Mouse (Mus musculus): ENCODE data around the gene Abhd12b. TPM values are rescaled to one million over a fixed set of nuclear protein-coding genes. Genes with fewer than 3 reads are reported as not detected.
"Not testable (repeated sequence)": the region's sequence is repeated elsewhere in the genome, so short reads cannot be mapped to it uniquely, and the experiment has no call there.

The Abhd12b gene
- polyA plus RNA-seq, 2 experiments = not detected

- WGBS (ENCODE audit: insufficient replicate concordance) = 64% methylated on average over 4 of the region's 4 CpGs
- ATAC-seq (ENCODE audit: insufficient read depth) = no peak
Observed at GRCm38 (mm10) chr12:70137095-70137494, 16.8 kb upstream of the Abhd12b start.

DNA sequence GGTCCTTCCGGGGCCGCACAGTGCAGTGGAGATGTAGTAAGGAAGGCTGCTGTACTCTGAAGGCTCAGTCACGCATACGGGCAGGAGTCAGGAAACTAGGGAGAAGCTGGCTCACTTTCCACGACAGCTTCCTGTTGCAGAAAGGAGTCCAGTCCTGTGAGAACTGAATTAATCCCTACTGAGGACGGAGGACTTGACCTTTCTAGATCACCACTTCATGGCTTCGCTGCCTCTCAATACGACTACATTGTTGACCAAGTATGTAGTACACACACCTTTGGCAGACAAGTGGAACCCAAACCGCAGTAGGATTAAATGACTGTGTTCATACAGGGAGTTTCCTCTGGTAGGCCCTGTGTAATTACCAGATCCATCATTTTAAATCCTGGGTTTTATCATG lies 16.3 kb upstream of the Abhd12b start:
- 75% methylated on average over 9 of the region's 9 CpGs for WGBS (ENCODE audit: insufficient replicate concordance)
- TF ChIP-seq EP300 (IDR thresholded peaks at IDR 0.05; ENCODE audit: low read depth) (no peak), CTCF (IDR thresholded peaks at IDR 0.05; ENCODE audit: low read depth) (no peak)
- Histone ChIP-seq H3K27ac (no peak overlapping the region), H3K9me3 (ENCODE audit: control insufficient read depth, low read length) (no peaks in the 10 kb centered on the region), H3K27me3 (ENCODE audit: control insufficient read depth, insufficient read depth, low read length) (no peaks in the 10 kb centered on the region), H3K4me2 (ENCODE audit: low read depth) (no peak overlapping the region), H3K9ac (replicated peaks) (no peak overlapping the region), H3K4me1 (replicated peaks; ENCODE audit: control insufficient read depth in 2 of 2, insufficient read depth in 2 of 2, low read length in 1 of 2) (no peaks in the 10 kb centered on the region), H3K4me3 (ENCODE audit: insufficient read depth in 1 of 2, low read depth in 2 of 2, low read length in 2 of 2) (no peak overlapping the region), H3K36me3 (replicated peaks; ENCODE audit: control insufficient read depth, insufficient read depth, low read depth) (no peaks in the 10 kb centered on the region)
- ATAC-seq (ENCODE audit: insufficient read depth) = no peak
- no peak for DNase-seq (ENCODE audit: low read depth in 3 of 3, low spot score in 3 of 3)

More at GRCm38 (mm10) chr12:70137095-70137494, 16.8 kb upstream of the Abhd12b start:
- H3K36me3 ChIP-seq (replicated peaks; ENCODE audit: control insufficient read depth, insufficient read depth, low read depth) = no peaks in the 10 kb centered on the region
- no peak overlapping the region for H3K27ac ChIP-seq
- no peaks in the 10 kb centered on the region for H3K9me3 ChIP-seq (ENCODE audit: control insufficient read depth, low read length)
- no peak overlapping the region for H3K4me3 ChIP-seq (ENCODE audit: insufficient read depth in 1 of 2, low read depth in 2 of 2, low read length in 2 of 2)
- H3K4me2 ChIP-seq (ENCODE audit: low read depth) = no peak overlapping the region
- no peaks in the 10 kb centered on the region for H3K4me1 ChIP-seq (replicated peaks; ENCODE audit: control insufficient read depth in 2 of 2, insufficient read depth in 2 of 2, low read length in 1 of 2)
- H3K27me3 ChIP-seq (ENCODE audit: control insufficient read depth, insufficient read depth, low read length) = no peaks in the 10 kb centered on the region
- TF ChIP-seq CTCF (IDR thresholded peaks at IDR 0.05; ENCODE audit: low read depth) (no peak), EP300 (IDR thresholded peaks at IDR 0.05; ENCODE audit: low read depth) (no peak)
- no peak for DNase-seq (ENCODE audit: low read depth in 3 of 3, low spot score in 3 of 3)
- H3K9ac ChIP-seq (replicated peaks) = no peak overlapping the region

DNA sequence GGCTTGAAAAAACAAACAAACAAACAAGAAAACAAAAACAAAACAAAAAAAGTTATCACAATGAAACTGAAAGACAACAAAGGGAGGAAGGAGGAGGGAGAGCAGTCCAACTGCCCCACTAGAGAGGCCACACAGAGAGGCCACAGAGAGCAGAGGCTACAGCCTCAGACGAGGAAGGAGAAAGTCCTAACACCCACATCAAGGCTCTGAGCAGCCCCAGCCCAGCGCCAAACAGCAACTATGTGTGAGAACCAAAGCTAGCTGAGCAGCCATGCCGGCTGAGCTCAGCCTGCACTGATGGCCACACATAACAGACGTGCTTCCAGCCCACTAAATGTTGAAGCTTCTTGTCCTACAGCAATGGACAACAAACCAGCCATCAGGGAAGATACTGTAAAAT lies 14.1 kb upstream of the Abhd12b start:
- no peak for TF ChIP-seq CTCF (IDR thresholded peaks at IDR 0.05; ENCODE audit: low read depth)
- TF ChIP-seq EP300 (IDR thresholded peaks at IDR 0.05; ENCODE audit: low read depth) = no peak
- Histone ChIP-seq H3K27ac (no peak overlapping the region), H3K9me3 (ENCODE audit: control insufficient read depth, low read length) (no peaks in the 10 kb centered on the region), H3K9ac (replicated peaks) (no peak overlapping the region), H3K36me3 (replicated peaks; ENCODE audit: control insufficient read depth, insufficient read depth, low read depth) (no peaks in the 10 kb centered on the region), H3K4me2 (ENCODE audit: low read depth) (no peak overlapping the region), H3K27me3 (ENCODE audit: control insufficient read depth, insufficient read depth, low read length) (no peaks in the 10 kb centered on the region), H3K4me1 (replicated peaks; ENCODE audit: control insufficient read depth in 2 of 2, insufficient read depth in 2 of 2, low read length in 1 of 2) (no peaks in the 10 kb centered on the region), H3K4me3 (ENCODE audit: insufficient read depth in 1 of 2, low read depth in 2 of 2, low read length in 2 of 2) (no peak overlapping the region)
- DNase-seq (ENCODE audit: low read depth in 3 of 3, low spot score in 3 of 3) = no peak
- ATAC-seq (ENCODE audit: insufficient read depth) = no peak
- 52% methylated on average over 4 of the region's 4 CpGs for WGBS (ENCODE audit: insufficient replicate concordance)

GRCm38 (mm10) chr12:70140542-70140941 lies 13.4 kb upstream of the Abhd12b start:
- Histone ChIP-seq H3K4me3 (ENCODE audit: insufficient read depth in 1 of 2, low read depth in 2 of 2, low read length in 2 of 2) (no peak overlapping the region), H3K36me3 (replicated peaks; ENCODE audit: control insufficient read depth, insufficient read depth, low read depth) (no peaks in the 10 kb centered on the region), H3K27ac (no peak overlapping the region), H3K9me3 (ENCODE audit: control insufficient read depth, low read length) (no peaks in the 10 kb centered on the region), H3K4me2 (ENCODE audit: low read depth) (no peak overlapping the region), H3K4me1 (replicated peaks; ENCODE audit: control insufficient read depth in 2 of 2, insufficient read depth in 2 of 2, low read length in 1 of 2) (no peaks in the 10 kb centered on the region), H3K27me3 (ENCODE audit: control insufficient read depth, insufficient read depth, low read length) (no peaks in the 10 kb centered on the region), H3K9ac (replicated peaks) (no peak overlapping the region)
- DNase-seq (ENCODE audit: low read depth in 3 of 3, low spot score in 3 of 3) = peak in 1 of 3 experiments; percentile 17
- no peak for ATAC-seq (ENCODE audit: insufficient read depth)
- WGBS (ENCODE audit: insufficient replicate concordance) = 76% methylated on average over 5 of the region's 5 CpGs
- no peak for TF ChIP-seq CTCF (IDR thresholded peaks at IDR 0.05; ENCODE audit: low read depth)
- TF ChIP-seq EP300 (IDR thresholded peaks at IDR 0.05; ENCODE audit: low read depth) = no peak

GRCm38 (mm10) chr12:70140993-70141576 lies 12.9 kb upstream of the Abhd12b start:
- H3K27ac ChIP-seq = no peak overlapping the region
- H3K4me3 ChIP-seq (ENCODE audit: insufficient read depth in 1 of 2, low read depth in 2 of 2, low read length in 2 of 2) = no peak overlapping the region
- 0 out of 2 replicates have a peak, but pooled peaks have one; percentile 6 for TF ChIP-seq CTCF (IDR thresholded peaks at IDR 0.05; ENCODE audit: low read depth)
- no peak for TF ChIP-seq EP300 (IDR thresholded peaks at IDR 0.05; ENCODE audit: low read depth)
- ATAC-seq (ENCODE audit: insufficient read depth) = no peak
- DNase-seq (ENCODE audit: low read depth in 3 of 3, low spot score in 3 of 3) = no peak
- no peak overlapping the region for H3K4me2 ChIP-seq (ENCODE audit: low read depth)
- WGBS (ENCODE audit: insufficient replicate concordance) = 67% methylated on average over 5 of the region's 5 CpGs
- no peaks in the 10 kb centered on the region for H3K27me3 ChIP-seq (ENCODE audit: control insufficient read depth, insufficient read depth, low read length)
- no peak overlapping the region for H3K9ac ChIP-seq (replicated peaks)
- H3K36me3 ChIP-seq (replicated peaks; ENCODE audit: control insufficient read depth, insufficient read depth, low read depth) = no peaks in the 10 kb centered on the region
- H3K9me3 ChIP-seq (ENCODE audit: control insufficient read depth, low read length) = no peaks in the 10 kb centered on the region
- H3K4me1 ChIP-seq (replicated peaks; ENCODE audit: control insufficient read depth in 2 of 2, insufficient read depth in 2 of 2, low read length in 1 of 2) = no peaks in the 10 kb centered on the region

DNA sequence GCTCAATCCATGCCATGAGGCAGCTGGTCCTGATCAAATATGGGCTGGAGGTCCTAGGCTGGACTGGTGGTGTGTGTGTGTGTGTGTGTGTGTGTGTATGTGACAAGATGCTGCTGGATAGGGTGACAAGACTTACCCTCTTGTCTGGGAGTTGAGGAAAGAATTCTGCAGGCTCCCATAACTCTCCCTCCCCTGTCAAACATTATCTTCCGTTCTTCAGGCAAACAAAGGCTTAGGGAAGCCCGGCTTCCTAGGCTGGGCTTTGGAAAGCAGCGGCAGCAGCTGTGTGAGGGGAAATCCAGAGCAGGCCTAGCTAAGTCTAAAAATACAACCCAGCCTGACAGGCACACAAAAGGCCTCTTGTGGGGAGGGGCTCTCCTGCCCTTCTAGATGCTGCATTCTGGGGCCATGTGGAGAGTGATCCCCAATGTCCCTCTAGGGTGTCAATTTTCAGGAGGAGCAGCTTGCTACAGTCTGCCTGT lies 9.8 kb upstream of the Abhd12b start:
- H3K4me2 ChIP-seq (ENCODE audit: low read depth); H3K27me3 ChIP-seq (ENCODE audit: control insufficient read depth, insufficient read depth, low read length); DNase-seq (ENCODE audit: low read depth in 3 of 3, low spot score in 3 of 3); H3K27ac ChIP-seq; H3K4me3 ChIP-seq (ENCODE audit: insufficient read depth in 1 of 2, low read depth in 2 of 2, low read length in 2 of 2); H3K9me3 ChIP-seq (ENCODE audit: control insufficient read depth, low read length); H3K36me3 ChIP-seq (replicated peaks; ENCODE audit: control insufficient read depth, insufficient read depth, low read depth); H3K4me1 ChIP-seq (replicated peaks; ENCODE audit: control insufficient read depth in 2 of 2, insufficient read depth in 2 of 2, low read length in 1 of 2); ATAC-seq (ENCODE audit: insufficient read depth); H3K9ac ChIP-seq (replicated peaks): not testable (repeated sequence)
- 39% methylated on average over 3 of the region's 3 CpGs for WGBS (ENCODE audit: insufficient replicate concordance)

Data from liver, embryonic 14.5 days (tissue).